ENCODE assay signal across 8 mouse cellular contexts in the genomic region with DNA sequence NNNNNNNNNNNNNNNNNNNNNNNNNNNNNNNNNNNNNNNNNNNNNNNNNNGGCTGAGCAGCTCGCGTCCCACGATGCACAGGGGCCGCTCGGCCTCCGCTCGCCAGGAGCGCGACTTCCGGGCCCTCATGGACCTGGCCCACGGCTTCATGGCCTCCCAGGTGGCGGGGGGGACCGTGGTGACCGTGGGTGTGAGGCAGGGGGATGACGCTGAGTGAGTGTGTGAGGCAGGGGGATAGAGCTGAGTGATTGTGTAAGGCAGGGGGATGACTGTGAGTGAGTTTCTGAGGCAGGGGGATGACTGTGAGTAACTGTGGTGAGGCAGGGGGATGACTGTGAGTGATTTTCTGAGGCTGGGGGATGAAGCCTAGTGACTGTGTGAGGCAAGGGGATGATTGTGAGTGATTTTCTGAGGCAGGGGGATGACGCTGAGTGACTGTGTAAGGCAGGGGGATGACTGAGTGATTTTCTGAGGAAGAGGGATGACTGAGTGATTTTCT. TPM values are rescaled to one million over a fixed set of nuclear protein-coding genes. Genes with fewer than 3 reads are reported as not detected.
DNase-seq lines count a peak whose midpoint lies in the region; ATAC-seq lines count a peak whose summit lies in the region.

A gene (plus strand): TSS at position 51 of the 499 bp plus-strand sequence.

- no peak within 1 kb of the TSS for H3K9ac ChIP-seq in heart, embryonic 15.5 days
- no peak within 1 kb of the TSS for H3K9ac ChIP-seq in heart, embryonic 11.5 days (ENCODE audit: low read depth, low read length)
- H3K9ac ChIP-seq in hindbrain, embryonic 12.5 days: no peak within 1 kb of the TSS
- H3K9ac ChIP-seq in midbrain, embryonic 14.5 days (replicated peaks; ENCODE audit: low read length): no peak within 1 kb of the TSS

- H3K9me3 ChIP-seq in heart, embryonic 15.5 days (replicated peaks): peaks cover 38% of the 10 kb centered on the region
- peaks cover 43% of the 10 kb centered on the region for H3K9me3 ChIP-seq in heart, embryonic 11.5 days (replicated peaks; ENCODE audit: control insufficient read depth, low read length)
- H3K9me3 ChIP-seq in hindbrain, embryonic 12.5 days (replicated peaks): peaks cover 52% of the 10 kb centered on the region
- peaks cover 46% of the 10 kb centered on the region for H3K9me3 ChIP-seq in midbrain, embryonic 14.5 days (ENCODE audit: control insufficient read depth, low read length)

- H3K4me2 ChIP-seq in heart, embryonic 15.5 days: no peak within 1 kb of the TSS
- no peak within 1 kb of the TSS for H3K4me2 ChIP-seq in heart, embryonic 11.5 days
- no peak within 1 kb of the TSS for H3K4me2 ChIP-seq in hindbrain, embryonic 12.5 days (replicated peaks)
- H3K4me2 ChIP-seq in midbrain, embryonic 14.5 days (ENCODE audit: low read length): no peak within 1 kb of the TSS

- 0 out of 2 replicates have a peak, but pooled peaks cover 4% of the 10 kb centered on the region for H3K36me3 ChIP-seq in heart, embryonic 15.5 days
- H3K36me3 ChIP-seq in heart, embryonic 11.5 days (ENCODE audit: control insufficient read depth, insufficient read depth, low read length): 0 out of 2 replicates have a peak, but pooled peaks cover 8% of the 10 kb centered on the region
- H3K36me3 ChIP-seq in hindbrain, embryonic 12.5 days: peaks cover 37% of the 10 kb centered on the region
- H3K36me3 ChIP-seq in midbrain, embryonic 14.5 days (ENCODE audit: control insufficient read depth, insufficient read depth, low read length): peaks cover 13% of the 10 kb centered on the region; the same call in 1 of the 2 replicates

- H3K27ac ChIP-seq in heart, embryonic 15.5 days: no peak within 1 kb of the TSS
- no peak within 1 kb of the TSS for H3K27ac ChIP-seq in heart, embryonic 11.5 days (ENCODE audit: low read depth, low read length)
- no peak within 1 kb of the TSS for H3K27ac ChIP-seq in hindbrain, embryonic 12.5 days
- H3K27ac ChIP-seq in midbrain, embryonic 14.5 days (replicated peaks; ENCODE audit: low read depth, low read length): no peak within 1 kb of the TSS

- peak; percentile 24 for DNase-seq in MN1 (ENCODE audit: low spot score)
- DNase-seq in midbrain, embryonic 14.5 days: peak; percentile 34
- DNase-seq in urinary bladder, adult 2 months (ENCODE audit: low spot score): no peak
- DNase-seq in natural killer cell, adult 2 months (ENCODE audit: low spot score in 2 of 2): no peak
- DNase-seq in lung, postnatal 25 days (ENCODE audit: low spot score): no peak

- H3K4me3 ChIP-seq in heart, embryonic 15.5 days: no peak within 1 kb of the TSS
- H3K4me3 ChIP-seq in heart, embryonic 11.5 days (ENCODE audit: low read depth, low read length): no peak within 1 kb of the TSS
- H3K4me3 ChIP-seq in hindbrain, embryonic 12.5 days: no peak within 1 kb of the TSS
- 0 out of 2 replicates have a peak within 1 kb of the TSS, but pooled peaks have one; percentile 5 for H3K4me3 ChIP-seq in midbrain, embryonic 14.5 days (replicated peaks; ENCODE audit: low read depth, low read length)

- H3K27me3 ChIP-seq in heart, embryonic 15.5 days: no peaks in the 10 kb centered on the region
- no peaks in the 10 kb centered on the region for H3K27me3 ChIP-seq in heart, embryonic 11.5 days (ENCODE audit: control insufficient read depth, insufficient read depth, low read length)
- no peaks in the 10 kb centered on the region for H3K27me3 ChIP-seq in hindbrain, embryonic 12.5 days
- H3K27me3 ChIP-seq in midbrain, embryonic 14.5 days (ENCODE audit: control insufficient read depth, insufficient read depth, low read length): no peaks in the 10 kb centered on the region

- no peaks in the 10 kb centered on the region for H3K4me1 ChIP-seq in heart, embryonic 15.5 days (replicated peaks)
- no peaks in the 10 kb centered on the region for H3K4me1 ChIP-seq in heart, embryonic 11.5 days (ENCODE audit: control insufficient read depth, insufficient read depth, low read length)
- no peaks in the 10 kb centered on the region for H3K4me1 ChIP-seq in hindbrain, embryonic 12.5 days
- H3K4me1 ChIP-seq in midbrain, embryonic 14.5 days (ENCODE audit: control insufficient read depth, insufficient read depth, low read length): no peaks in the 10 kb centered on the region

- WGBS in heart, embryonic 15.5 days: 91% methylated on average over 13 of the region's 16 CpGs
- WGBS in heart, embryonic 11.5 days (ENCODE audit: insufficient replicate concordance): 92% methylated on average over 11 of the region's 16 CpGs
- 90% methylated on average over 14 of the region's 16 CpGs for WGBS in hindbrain, embryonic 12.5 days
- WGBS in midbrain, embryonic 14.5 days: 93% methylated on average over 14 of the region's 16 CpGs

- peak; percentile 36 for ATAC-seq in heart, embryonic 15.5 days (replicated peaks; ENCODE audit: insufficient number of reproducible peaks, insufficient read depth, low FRiP score, low read depth)
- no peak; the same call in 1 of the 2 replicates for ATAC-seq in heart, embryonic 11.5 days (replicated peaks; ENCODE audit: insufficient number of reproducible peaks, low FRiP score, low TSS enrichment)
- ATAC-seq in hindbrain, embryonic 12.5 days (ENCODE audit: low FRiP score): peak; percentile 68
- ATAC-seq in midbrain, embryonic 14.5 days (ENCODE audit: low FRiP score, low TSS enrichment): peak; percentile 64; the same call in 1 of the 2 replicates

RNA-seq across cellular contexts. Expression of the gene that starts here (rescaled TPM):
- polyA plus RNA-seq in heart, embryonic 15.5 days (2015; fragmentation: Nextera tagmentation; extraction: Ambion mirVana): not detected in 2 replicates
- polyA plus RNA-seq in heart, embryonic 11.5 days (2014; fragmentation: Nextera tagmentation; extraction: Ambion mirVana): not detected in 2 replicates
- not detected in 2 replicates for polyA plus RNA-seq in hindbrain, embryonic 12.5 days (2016; fragmentation: Nextera tagmentation; extraction: Ambion mirVana)
- polyA plus RNA-seq in midbrain, embryonic 14.5 days (2014; fragmentation: Nextera tagmentation; extraction: Ambion mirVana): not detected in 2 replicates
- not detected in 2 replicates for polyA plus RNA-seq in urinary bladder, adult 2 months (2012; rRNA removed)

Comparison
In these comparisons a context has a peak if more than half of its experiments do, and no peak if none do; other contexts are left out.
1. Peak in ATAC-seq in heart, embryonic 15.5 days; RNA of the gene not detected or under 1 TPM.
2. Peak in ATAC-seq in hindbrain, embryonic 12.5 days; RNA of the gene not detected or under 1 TPM.
3. Peak in DNase-seq, ATAC-seq and H3K4me3 ChIP-seq in midbrain, embryonic 14.5 days; RNA of the gene not detected or under 1 TPM.